Mouse (Mus musculus): ENCODE measurements at regions not wholly inside any gene's neighbourhood (a gene's known extent, or its start where the extent isn't known, plus 50 kb on each side); places are given as distances from the start of the nearest gene placed in this dataset.

DNA sequence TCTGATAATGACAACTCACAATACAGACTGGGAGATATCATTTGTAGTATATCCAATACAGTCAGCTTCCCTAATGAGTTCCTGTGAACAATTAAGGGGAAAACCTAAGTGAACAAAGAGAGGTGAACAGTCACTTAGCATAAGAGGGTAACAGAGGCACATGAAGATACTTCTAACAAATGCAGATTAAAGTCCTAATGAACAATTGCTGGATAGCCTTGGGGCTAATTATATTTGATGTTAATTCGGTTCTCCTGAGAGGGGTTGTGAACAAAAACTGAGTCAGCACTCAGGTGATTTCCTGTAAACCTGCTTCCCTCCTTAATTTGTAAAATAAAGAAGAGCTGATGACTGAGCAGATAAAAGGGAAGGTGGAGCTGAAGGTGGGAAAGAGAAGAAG, 1672.1 kb downstream of the 4930444P10Rik start:
- Histone ChIP-seq H3K27ac (ENCODE audit: low read depth, low read length) (no peak overlapping the region), H3K36me3 (ENCODE audit: insufficient read depth) (no peaks in the 10 kb centered on the region), H3K9me3 (ENCODE audit: low read length) (no peaks in the 10 kb centered on the region), H3K9ac (no peak overlapping the region), H3K4me3 (ENCODE audit: low read depth, low read length) (no peak overlapping the region), H3K4me2 (ENCODE audit: low read depth) (no peak overlapping the region), H3K4me1 (ENCODE audit: insufficient read depth) (no peaks in the 10 kb centered on the region), H3K27me3 (ENCODE audit: insufficient read depth, low read length) (no peaks in the 10 kb centered on the region)
- TF ChIP-seq CTCF (IDR thresholded peaks at IDR 0.05; ENCODE audit: low read depth) = no peak
- ATAC-seq = no peak
- DNase-seq = no peak
- 57% methylated on average over 1 of the region's 1 CpGs for WGBS

GRCm38 (mm10) chr1:14413826-14414445, 1679.2 kb downstream of the 4930444P10Rik start:
- Histone ChIP-seq H3K4me2 (ENCODE audit: low read depth) (no peak overlapping the region), H3K27me3 (ENCODE audit: insufficient read depth, low read length) (no peaks in the 10 kb centered on the region), H3K4me1 (ENCODE audit: insufficient read depth) (no peaks in the 10 kb centered on the region), H3K9me3 (ENCODE audit: low read length) (no peaks in the 10 kb centered on the region), H3K36me3 (ENCODE audit: insufficient read depth) (no peaks in the 10 kb centered on the region), H3K4me3 (ENCODE audit: low read depth, low read length) (no peak overlapping the region), H3K27ac (ENCODE audit: low read depth, low read length) (no peak overlapping the region), H3K9ac (no peak overlapping the region)
- no peak for TF ChIP-seq CTCF (IDR thresholded peaks at IDR 0.05; ENCODE audit: low read depth)
- no peak for DNase-seq
- WGBS = 32% methylated on average over 4 of the region's 4 CpGs
- no peak for ATAC-seq

- ATAC-seq = no peak
- no peaks in the 10 kb centered on the region for H3K4me1 ChIP-seq (ENCODE audit: insufficient read depth)
- H3K9ac ChIP-seq = no peak overlapping the region
- no peaks in the 10 kb centered on the region for H3K36me3 ChIP-seq (ENCODE audit: insufficient read depth)
- no peaks in the 10 kb centered on the region for H3K9me3 ChIP-seq (ENCODE audit: low read length)
- no peak overlapping the region for H3K4me3 ChIP-seq (ENCODE audit: low read depth, low read length)
- DNase-seq = no peak
- 69% methylated on average over 3 of the region's 3 CpGs for WGBS
- no peaks in the 10 kb centered on the region for H3K27me3 ChIP-seq (ENCODE audit: insufficient read depth, low read length)
- H3K27ac ChIP-seq (ENCODE audit: low read depth, low read length) = no peak overlapping the region
- TF ChIP-seq CTCF (IDR thresholded peaks at IDR 0.05; ENCODE audit: low read depth) = no peak
- no peak overlapping the region for H3K4me2 ChIP-seq (ENCODE audit: low read depth)
Measured at GRCm38 (mm10) chr1:14369957-14370833, 1722.9 kb downstream of the 4930444P10Rik start.

DNA sequence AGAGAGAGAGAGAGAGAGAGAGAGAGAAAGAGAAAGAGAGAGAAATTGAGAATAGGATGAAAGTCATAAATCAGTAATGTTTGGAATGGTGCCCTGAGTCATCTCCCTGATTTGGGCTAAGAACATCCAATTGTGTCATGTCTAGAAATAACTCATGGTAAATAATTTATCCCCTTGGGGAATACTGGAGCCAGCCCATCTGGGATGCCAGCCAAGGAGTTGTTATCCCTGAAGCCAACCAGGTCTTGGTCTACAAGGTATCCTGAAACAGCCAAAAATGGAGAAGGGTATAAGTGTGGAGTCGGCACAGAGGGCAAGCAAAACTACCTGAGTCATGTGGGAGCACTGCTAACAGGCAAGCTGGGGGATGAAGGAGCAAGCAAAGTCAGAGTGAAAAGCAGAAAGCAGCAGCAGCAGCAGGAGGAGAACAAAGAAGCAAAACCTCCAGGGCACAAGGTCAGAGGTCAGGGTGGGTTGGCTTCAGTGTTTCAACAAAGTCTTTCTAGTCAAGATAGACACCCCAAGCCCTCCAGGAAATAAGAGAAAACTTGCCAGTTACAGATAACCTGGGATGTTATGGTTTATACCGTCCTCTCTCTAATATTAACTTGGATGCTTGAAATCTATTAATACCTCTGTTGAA, 1733.0 kb downstream of the 4930444P10Rik start:
- Histone ChIP-seq H3K27ac (ENCODE audit: low read depth, low read length) (no peak overlapping the region), H3K9ac (no peak overlapping the region), H3K36me3 (ENCODE audit: insufficient read depth) (no peaks in the 10 kb centered on the region), H3K27me3 (ENCODE audit: insufficient read depth, low read length) (no peaks in the 10 kb centered on the region), H3K9me3 (ENCODE audit: low read length) (no peaks in the 10 kb centered on the region), H3K4me3 (ENCODE audit: low read depth, low read length) (no peak overlapping the region), H3K4me2 (ENCODE audit: low read depth) (no peak overlapping the region), H3K4me1 (ENCODE audit: insufficient read depth) (no peaks in the 10 kb centered on the region)
- 64% methylated on average over 2 of the region's 2 CpGs for WGBS
- no peak for ATAC-seq
- TF ChIP-seq CTCF (IDR thresholded peaks at IDR 0.05; ENCODE audit: low read depth) = no peak
- no peak for DNase-seq

All from forebrain, postnatal 0 days (tissue).